Mouse (Mus musculus): ENCODE results near the gene Wfdc21. TPM values are rescaled to one million over a fixed set of nuclear protein-coding genes. Genes with fewer than 3 reads are reported as not detected.

The Wfdc21 gene
- total RNA-seq (2014; fragmentation: Nextera tagmentation): not detected in 2 replicates
- total RNA-seq (2017): not detected in 2 replicates
- not detected in 2 replicates for polyA plus RNA-seq (2012)

DNA sequence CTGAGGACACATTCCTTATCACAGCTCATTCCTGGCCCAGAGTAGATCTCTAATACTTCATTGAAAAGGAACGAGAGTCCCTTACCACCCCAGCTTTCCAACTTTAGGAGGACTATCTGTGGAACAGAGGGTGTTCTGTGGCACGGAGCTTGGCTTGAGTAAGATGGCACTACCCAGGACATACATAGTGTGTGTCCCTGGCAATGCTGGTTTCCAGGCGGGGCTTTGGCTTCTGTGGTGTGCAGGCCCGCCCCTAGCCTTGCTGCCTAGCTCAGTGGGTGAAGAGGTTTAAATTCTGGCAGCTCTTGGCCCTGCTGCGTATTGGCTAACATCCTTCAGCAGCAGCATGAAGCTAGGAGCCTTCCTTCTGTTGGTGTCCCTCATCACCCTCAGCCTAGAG lies at the start of gene Wfdc21:
TSS of gene Wfdc21 (plus strand) at position 260 of the 400 bp plus-strand sequence.
- Histone ChIP-seq H3K9me3 (replicated peaks) (no peaks in the 10 kb centered on the region), H3K4me1 (ENCODE audit: insufficient read depth, low read depth, low read length) (no peaks in the 10 kb centered on the region), H3K36me3 (replicated peaks) (no peaks in the 10 kb centered on the region), H3K4me3 (ENCODE audit: low read depth, low read length) (no peak within 1 kb of the TSS), H3K27me3 (ENCODE audit: insufficient read depth, low read length) (peaks cover 39% of the 10 kb centered on the region)
- ATAC-seq (ENCODE audit: extremely low read depth, insufficient number of reproducible peaks, low FRiP score, poor library complexity, severe bottlenecking): no peak
- no peak for DNase-seq (ENCODE audit: low spot score)
- no peak for TF ChIP-seq GATA1 (IDR thresholded peaks at IDR 0.05; ENCODE audit: borderline replicate concordance, low read length)
- no peak for TF ChIP-seq GATA2 (IDR thresholded peaks at IDR 0.05; ENCODE audit: borderline replicate concordance, low read depth, low read length)
- TF ChIP-seq POLR2AphosphoS5 (IDR thresholded peaks at IDR 0.05; ENCODE audit: insufficient replicate concordance, low read depth, low read length): no peak
- no peak for TF ChIP-seq CTCF (IDR thresholded peaks at IDR 0.05; ENCODE audit: low read depth, low read length)
- no peak for TF ChIP-seq TAL1 (conservative IDR thresholded peaks at IDR 0.05; ENCODE audit: low read depth, low read length)

DNA sequence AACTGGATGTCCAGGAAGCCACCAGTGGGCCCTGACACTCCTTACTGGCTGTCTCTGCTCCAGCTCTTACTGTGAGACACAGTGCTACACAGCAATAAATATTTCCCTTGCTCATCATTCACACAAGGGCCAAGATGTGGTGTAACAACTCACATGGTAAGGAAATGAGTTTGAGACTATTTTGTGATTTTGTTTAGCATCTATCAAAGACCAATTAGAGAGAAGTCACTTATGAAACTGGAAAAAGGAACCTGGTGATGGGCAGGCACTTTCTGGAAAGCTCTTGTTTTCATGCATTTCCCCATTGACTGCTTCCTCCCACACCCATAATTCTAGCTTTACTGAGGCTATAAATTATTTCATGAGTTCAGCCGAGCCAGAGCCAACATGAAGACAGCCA lies 43.0 kb upstream of the Wfdc21 start, which contains the start of gene Wfdc17:
TSS of gene Wfdc17 (plus strand) at position 287 of the 400 bp plus-strand sequence.
- Histone ChIP-seq H3K27me3 (ENCODE audit: insufficient read depth, low read length) (no peaks in the 10 kb centered on the region), H3K4me3 (ENCODE audit: low read depth, low read length) (no peak within 1 kb of the TSS), H3K9me3 (replicated peaks) (no peaks in the 10 kb centered on the region), H3K4me1 (ENCODE audit: insufficient read depth, low read depth, low read length) (no peaks in the 10 kb centered on the region), H3K36me3 (replicated peaks) (no peaks in the 10 kb centered on the region)
- no peak for ATAC-seq (ENCODE audit: extremely low read depth, insufficient number of reproducible peaks, low FRiP score, poor library complexity, severe bottlenecking)
- no peak for DNase-seq (ENCODE audit: low spot score)
- no peak for TF ChIP-seq GATA1 (IDR thresholded peaks at IDR 0.05; ENCODE audit: borderline replicate concordance, low read length)
- TF ChIP-seq TAL1 (conservative IDR thresholded peaks at IDR 0.05; ENCODE audit: low read depth, low read length): no peak
- TF ChIP-seq CTCF (IDR thresholded peaks at IDR 0.05; ENCODE audit: low read depth, low read length): no peak
- no peak for TF ChIP-seq POLR2AphosphoS5 (IDR thresholded peaks at IDR 0.05; ENCODE audit: insufficient replicate concordance, low read depth, low read length)
- TF ChIP-seq GATA2 (IDR thresholded peaks at IDR 0.05; ENCODE audit: borderline replicate concordance, low read depth, low read length): no peak

DNA sequence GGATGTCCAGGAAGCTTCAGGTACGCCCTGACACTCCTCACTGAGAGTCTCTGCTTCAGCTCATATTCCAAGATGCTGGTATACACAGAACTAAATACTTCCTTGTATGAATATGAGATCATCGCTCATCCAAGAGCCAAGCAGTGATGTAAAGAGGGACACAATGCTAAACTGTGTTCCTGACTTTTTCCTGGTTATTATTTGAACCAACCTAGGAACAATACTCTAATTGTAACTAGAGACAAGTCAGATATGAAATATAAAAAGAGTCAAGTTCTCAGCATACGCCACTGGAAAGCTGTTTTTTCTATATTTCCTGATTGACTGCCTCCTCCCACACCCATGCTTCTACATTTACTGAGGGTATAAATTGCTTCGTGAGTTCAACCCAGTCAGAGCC lies 38.0 kb upstream of the Wfdc21 start, which contains the start of gene Wfdc18:
TSS of gene Wfdc18 (plus strand) at position 301 of the 400 bp plus-strand sequence.
- H3K4me1 ChIP-seq (ENCODE audit: insufficient read depth, low read depth, low read length): no peaks in the 10 kb centered on the region
- ATAC-seq (ENCODE audit: extremely low read depth, insufficient number of reproducible peaks, low FRiP score, poor library complexity, severe bottlenecking) (no peak), DNase-seq (ENCODE audit: low spot score) (no peak)
- no peaks in the 10 kb centered on the region for H3K27me3 ChIP-seq (ENCODE audit: insufficient read depth, low read length)
- TF ChIP-seq CTCF (IDR thresholded peaks at IDR 0.05; ENCODE audit: low read depth, low read length) (no peak), POLR2AphosphoS5 (IDR thresholded peaks at IDR 0.05; ENCODE audit: insufficient replicate concordance, low read depth, low read length) (no peak), TAL1 (conservative IDR thresholded peaks at IDR 0.05; ENCODE audit: low read depth, low read length) (no peak), GATA1 (IDR thresholded peaks at IDR 0.05; ENCODE audit: borderline replicate concordance, low read length) (no peak), GATA2 (IDR thresholded peaks at IDR 0.05; ENCODE audit: borderline replicate concordance, low read depth, low read length) (no peak)
- H3K4me3 ChIP-seq (ENCODE audit: low read depth, low read length): no peak within 1 kb of the TSS
- H3K36me3 ChIP-seq (replicated peaks): no peaks in the 10 kb centered on the region
- no peaks in the 10 kb centered on the region for H3K9me3 ChIP-seq (replicated peaks)

DNA sequence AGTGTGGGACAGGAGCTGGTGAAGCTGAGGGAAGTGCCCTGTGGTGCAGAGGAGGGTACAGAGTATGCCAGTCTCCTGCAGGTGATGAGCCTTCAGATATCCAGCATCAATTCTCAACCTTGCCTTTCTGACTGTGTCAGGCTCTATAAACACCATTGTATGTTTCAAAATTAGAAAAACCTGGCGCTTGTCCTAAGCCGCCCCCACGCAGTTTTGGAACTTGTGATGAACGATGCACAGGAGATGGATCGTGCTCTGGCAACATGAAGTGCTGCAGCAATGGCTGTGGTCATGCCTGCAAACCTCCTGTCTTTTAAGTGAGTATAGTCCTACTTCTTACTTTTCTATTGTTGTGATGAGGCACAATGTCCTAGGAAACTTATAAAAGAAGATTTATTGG lies 37.1 kb upstream of the Wfdc21 start:
- DNase-seq (ENCODE audit: low spot score): no peak
- no peak for TF ChIP-seq POLR2AphosphoS5 (IDR thresholded peaks at IDR 0.05; ENCODE audit: insufficient replicate concordance, low read depth, low read length)
- TF ChIP-seq CTCF (IDR thresholded peaks at IDR 0.05; ENCODE audit: low read depth, low read length): no peak
- TF ChIP-seq TAL1 (conservative IDR thresholded peaks at IDR 0.05; ENCODE audit: low read depth, low read length): no peak
- no peak for TF ChIP-seq GATA2 (IDR thresholded peaks at IDR 0.05; ENCODE audit: borderline replicate concordance, low read depth, low read length)
- no peak for TF ChIP-seq GATA1 (IDR thresholded peaks at IDR 0.05; ENCODE audit: borderline replicate concordance, low read length)
- no peak overlapping the region for H3K4me3 ChIP-seq (ENCODE audit: low read depth, low read length)
- ATAC-seq (ENCODE audit: extremely low read depth, insufficient number of reproducible peaks, low FRiP score, poor library complexity, severe bottlenecking): no peak
- no peaks in the 10 kb centered on the region for H3K27me3 ChIP-seq (ENCODE audit: insufficient read depth, low read length)
- H3K9me3 ChIP-seq (replicated peaks): no peaks in the 10 kb centered on the region
- H3K4me1 ChIP-seq (ENCODE audit: insufficient read depth, low read depth, low read length): no peaks in the 10 kb centered on the region
- H3K36me3 ChIP-seq (replicated peaks): no peaks in the 10 kb centered on the region

DNA sequence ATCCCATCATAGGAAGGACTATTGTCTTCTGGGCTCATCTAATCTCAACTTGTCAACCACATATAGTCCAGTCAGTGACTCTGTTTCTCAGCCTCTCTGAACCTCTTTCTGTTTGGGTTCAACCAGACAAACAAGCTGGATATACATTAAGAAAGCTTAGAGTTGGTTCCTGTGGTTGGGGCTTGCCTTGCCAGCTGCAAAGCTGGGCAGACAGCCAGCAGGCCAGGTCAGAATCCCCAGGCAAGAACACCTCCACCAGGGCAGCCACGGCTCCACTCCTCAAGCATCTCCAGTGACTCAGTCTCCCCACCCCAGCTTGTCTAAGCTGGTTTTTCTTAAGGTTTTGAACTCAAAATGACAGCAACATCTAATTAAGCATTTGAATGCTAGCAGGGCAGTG lies 34.1 kb upstream of the Wfdc21 start:
- TF ChIP-seq GATA1 (IDR thresholded peaks at IDR 0.05; ENCODE audit: borderline replicate concordance, low read length) (no peak), CTCF (IDR thresholded peaks at IDR 0.05; ENCODE audit: low read depth, low read length) (no peak), GATA2 (IDR thresholded peaks at IDR 0.05; ENCODE audit: borderline replicate concordance, low read depth, low read length) (no peak), POLR2AphosphoS5 (IDR thresholded peaks at IDR 0.05; ENCODE audit: insufficient replicate concordance, low read depth, low read length) (no peak), TAL1 (conservative IDR thresholded peaks at IDR 0.05; ENCODE audit: low read depth, low read length) (no peak)
- no peaks in the 10 kb centered on the region for H3K4me1 ChIP-seq (ENCODE audit: insufficient read depth, low read depth, low read length)
- no peaks in the 10 kb centered on the region for H3K27me3 ChIP-seq (ENCODE audit: insufficient read depth, low read length)
- no peaks in the 10 kb centered on the region for H3K36me3 ChIP-seq (replicated peaks)
- ATAC-seq (ENCODE audit: extremely low read depth, insufficient number of reproducible peaks, low FRiP score, poor library complexity, severe bottlenecking) (no peak), DNase-seq (ENCODE audit: low spot score) (no peak)
- no peak overlapping the region for H3K4me3 ChIP-seq (ENCODE audit: low read depth, low read length)
- H3K9me3 ChIP-seq (replicated peaks): no peaks in the 10 kb centered on the region

DNA sequence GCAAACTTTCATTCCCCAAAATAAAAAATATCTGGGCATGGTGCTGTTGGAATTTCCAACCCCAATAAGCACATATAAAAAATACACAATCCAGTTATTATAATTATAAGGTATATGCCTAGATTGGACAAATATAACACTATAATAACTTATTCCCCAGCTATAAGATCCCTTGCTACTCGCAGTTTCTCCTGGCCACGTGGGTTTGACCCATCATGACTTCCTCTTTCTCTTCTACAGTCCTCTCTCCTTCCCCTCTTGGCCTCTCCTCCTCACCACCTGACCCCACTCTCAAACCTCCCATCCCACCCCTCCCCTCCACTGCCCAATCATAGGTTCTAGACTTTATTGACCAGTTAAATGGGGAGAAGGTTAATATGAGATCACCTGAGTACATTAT lies 32.8 kb upstream of the Wfdc21 start:
- H3K9me3 ChIP-seq (replicated peaks): no peaks in the 10 kb centered on the region
- ATAC-seq (ENCODE audit: extremely low read depth, insufficient number of reproducible peaks, low FRiP score, poor library complexity, severe bottlenecking) (no peak), DNase-seq (ENCODE audit: low spot score) (no peak)
- H3K4me3 ChIP-seq (ENCODE audit: low read depth, low read length): no peak overlapping the region
- H3K4me1 ChIP-seq (ENCODE audit: insufficient read depth, low read depth, low read length): no peaks in the 10 kb centered on the region
- H3K36me3 ChIP-seq (replicated peaks): no peaks in the 10 kb centered on the region
- H3K27me3 ChIP-seq (ENCODE audit: insufficient read depth, low read length): no peaks in the 10 kb centered on the region
- TF ChIP-seq CTCF (IDR thresholded peaks at IDR 0.05; ENCODE audit: low read depth, low read length): no peak
- TF ChIP-seq GATA2 (IDR thresholded peaks at IDR 0.05; ENCODE audit: borderline replicate concordance, low read depth, low read length): no peak
- TF ChIP-seq TAL1 (conservative IDR thresholded peaks at IDR 0.05; ENCODE audit: low read depth, low read length): no peak
- TF ChIP-seq POLR2AphosphoS5 (IDR thresholded peaks at IDR 0.05; ENCODE audit: insufficient replicate concordance, low read depth, low read length): no peak
- TF ChIP-seq GATA1 (IDR thresholded peaks at IDR 0.05; ENCODE audit: borderline replicate concordance, low read length): no peak
